27 mouse cellular contexts compared by ENCODE assay signal in genomic region chr19:28235571-28235970, GRCm38 (mm10).
DNase-seq lines count a peak whose midpoint lies in the region; ATAC-seq and TF ChIP-seq lines count a peak whose summit lies in the region.
"Had no signal": no experiment of that assay in that cellular context is flagged by ENCODE, and none has a peak within 500 bp of the region (broad histone marks: within the 10 kb centered on the region; RNA-seq: fewer than 3 reads in every experiment).

No protein-coding gene starts in this region.

- 0 out of 2 replicates have a peak overlapping the region, but pooled peaks have one; percentile 82 for H3K27ac ChIP-seq in layer of hippocampus, adult 2 months
- H3K27ac ChIP-seq in intestine, embryonic 16.5 days (ENCODE audit: low read length), result no peak overlapping the region
- H3K27ac ChIP-seq: embryonic facial prominence, embryonic 12.5 days; forebrain, embryonic 15.5 days; hindbrain, embryonic 13.5 days; liver, embryonic 13.5 days; stomach, postnatal 0 days had no signal

- TF ChIP-seq POLR2A in lung, adult 2 months (IDR thresholded peaks at IDR 0.05; ENCODE audit: borderline replicate concordance, extremely low read depth, low read depth, low read length), result no peak

- no peaks in the 10 kb centered on the region for H3K9me3 ChIP-seq in intestine, embryonic 16.5 days (ENCODE audit: control insufficient read depth, low read length)
- H3K9me3 ChIP-seq: embryonic facial prominence, embryonic 12.5 days; forebrain, embryonic 15.5 days; hindbrain, embryonic 13.5 days; liver, embryonic 13.5 days had no signal

- no peak overlapping the region for H3K4me3 ChIP-seq in layer of hippocampus, adult 2 months
- no peak overlapping the region for H3K4me3 ChIP-seq in intestine, embryonic 16.5 days (ENCODE audit: low read length)
- no peak overlapping the region for H3K4me3 ChIP-seq in lung, adult 2 months (replicated peaks; ENCODE audit: extremely low read depth, low read depth, low read length)
- H3K4me3 ChIP-seq: embryonic facial prominence, embryonic 12.5 days; forebrain, embryonic 15.5 days; hindbrain, embryonic 13.5 days; liver, embryonic 13.5 days had no signal

- no peaks in the 10 kb centered on the region for H3K27me3 ChIP-seq in intestine, embryonic 16.5 days (replicated peaks; ENCODE audit: control insufficient read depth, insufficient read depth, low read length)
- H3K27me3 ChIP-seq: embryonic facial prominence, embryonic 12.5 days; forebrain, embryonic 15.5 days; hindbrain, embryonic 13.5 days; liver, embryonic 13.5 days had no signal

- no peaks in the 10 kb centered on the region for H3K4me1 ChIP-seq in intestine, embryonic 16.5 days (ENCODE audit: control insufficient read depth, insufficient read depth, low read length)
- no peaks in the 10 kb centered on the region for H3K4me1 ChIP-seq in lung, adult 2 months (ENCODE audit: control insufficient read depth, insufficient read depth, low read length)
- H3K4me1 ChIP-seq: embryonic facial prominence, embryonic 12.5 days; hindbrain, embryonic 13.5 days; liver, embryonic 13.5 days had no signal

- no peak for TF ChIP-seq CTCF in layer of hippocampus, adult 2 months (conservative IDR thresholded peaks at IDR 0.05)
- TF ChIP-seq CTCF in lung, adult 2 months (IDR thresholded peaks at IDR 0.05; ENCODE audit: insufficient read depth, low read length), result no peak

- no peak overlapping the region for H3K4me2 ChIP-seq in intestine, embryonic 16.5 days (ENCODE audit: low read depth, low read length)
- H3K4me2 ChIP-seq: embryonic facial prominence, embryonic 12.5 days; forebrain, embryonic 15.5 days; heart, embryonic 11.5 days; hindbrain, embryonic 13.5 days; liver, embryonic 13.5 days; midbrain, embryonic 11.5 days had no signal

- no peak overlapping the region for H3K9ac ChIP-seq in intestine, embryonic 16.5 days (ENCODE audit: low read depth, low read length)
- H3K9ac ChIP-seq: embryonic facial prominence, embryonic 12.5 days; forebrain, embryonic 15.5 days; hindbrain, embryonic 13.5 days; liver, embryonic 13.5 days had no signal

- no peak for DNase-seq in layer of hippocampus, adult 2 months (ENCODE audit: low spot score in 2 of 2)
- no peak for DNase-seq in layer of hippocampus, adult 8-10 months (ENCODE audit: low spot score in 2 of 2)
- DNase-seq in kidney, adult 8-10 months, result peak; percentile 39 to 74
- peak; percentile 26 to 55 for DNase-seq in kidney, postnatal 25 days
- no peak for DNase-seq in urinary bladder, postnatal 4 days (ENCODE audit: low spot score in 2 of 2)
- DNase-seq in lung, adult 2 months, result no peak
- DNase-seq in cerebellum, adult 18-20 months, result no peak
- DNase-seq: adrenal gland, adult 2 months; B cell, adult 2 months; cerebellum, adult 8-10 months; embryo, embryonic 11 days; gastrocnemius, postnatal 25 days; heart, adult 18-20 months; heart, postnatal 4 days; liver, embryonic 13.5 days; lung, postnatal 36 days; right cerebral cortex, adult 18-20 months; thymus, adult 2 months; thymus, postnatal 4 days had no signal

- peak; percentile 81 for ATAC-seq in intestine, embryonic 16.5 days
- ATAC-seq: midbrain, embryonic 16.5 days had no signal

- 60% methylated on average over 5 of the region's 5 CpGs for WGBS in intestine, embryonic 16.5 days
- 64% methylated on average over 5 of the region's 5 CpGs for WGBS in lung, adult 2 months

- no peaks in the 10 kb centered on the region for H3K36me3 ChIP-seq in intestine, embryonic 16.5 days (ENCODE audit: control insufficient read depth, insufficient read depth, low read length)
- H3K36me3 ChIP-seq: embryonic facial prominence, embryonic 12.5 days; forebrain, embryonic 15.5 days; hindbrain, embryonic 13.5 days; liver, embryonic 13.5 days had no signal

Comparison
In these comparisons a context has a peak if more than half of its experiments do, and no peak if none do; other contexts are left out.
1. DNase-seq: peak in kidney, adult 8-10 months (2 of 2) and kidney, postnatal 25 days (2 of 2); none in layer of hippocampus, adult 2 months (0 of 2), layer of hippocampus, adult 8-10 months (0 of 2), urinary bladder, postnatal 4 days (0 of 2), lung, adult 2 months (single experiment) and cerebellum, adult 18-20 months (0 of 2).